Mouse (Mus musculus) bone marrow macrophage, adult 2 months (primary cell): ENCODE data around the gene Galnt7.

Experiments used
- CTCF ChIP-seq: IDR thresholded peaks from 2 replicates; pipeline ENCODE4 v1.5.1; 2012; ENCODE audit warnings: low read depth, mild to moderate bottlenecking, low read length, moderate library complexity
- POLR2A ChIP-seq: IDR thresholded peaks from 2 replicates; pipeline ENCODE4 v1.6.1; 2012; ENCODE audit warnings: mild to moderate bottlenecking, low read depth, low read length, borderline replicate concordance

DNA sequence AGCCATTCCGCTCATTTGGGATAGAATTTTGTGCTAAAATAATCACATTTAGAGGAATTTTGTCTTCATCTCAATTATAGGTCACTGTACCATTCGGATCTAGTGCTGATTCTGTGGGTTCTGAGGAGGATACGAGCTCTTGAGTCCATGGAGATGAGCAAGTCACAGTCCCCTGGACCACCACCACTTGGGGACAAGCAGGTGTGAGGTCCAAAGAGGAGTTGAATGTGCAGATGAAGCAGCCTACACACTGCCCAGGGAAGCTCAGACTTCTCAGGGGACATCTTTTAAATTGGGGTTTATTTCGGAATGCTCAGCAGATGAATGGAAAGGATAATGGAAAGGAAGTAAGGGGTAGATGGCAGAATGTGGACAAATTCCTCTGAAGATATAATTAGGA is 119.7 kb downstream of the Galnt7 start:
- no peak for TF ChIP-seq POLR2A
- no peak for TF ChIP-seq CTCF
